Mouse (Mus musculus): ENCODE results near the gene Smcp. TPM values are rescaled to one million over a fixed set of nuclear protein-coding genes. Genes with fewer than 3 reads are reported as not detected.

The Smcp gene
- total and polyA plus RNA-seq, 3 experiments: 0.86 TPM; not detected in 2

DNA sequence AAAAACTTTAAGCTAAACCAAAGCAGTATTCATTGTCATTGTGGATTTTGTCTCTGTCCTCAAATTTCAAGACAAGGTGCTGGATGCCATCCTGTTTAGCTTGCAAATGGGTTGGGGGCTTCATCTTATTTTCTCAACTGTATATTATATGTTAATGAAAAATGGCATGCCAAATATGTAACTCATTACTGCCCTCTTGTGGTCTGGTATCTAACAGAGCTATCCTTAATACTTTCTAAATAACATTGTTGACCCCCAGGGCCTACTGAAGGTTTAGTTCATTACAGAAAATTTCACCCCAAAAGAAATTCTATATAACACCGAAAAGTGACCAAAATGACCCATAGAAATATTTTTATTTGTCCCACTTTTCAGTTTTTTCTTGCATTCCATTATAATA is 13.4 kb upstream of the Smcp start:
- Histone ChIP-seq H3K27me3 (ENCODE audit: control insufficient read depth, insufficient read depth, low read length) (no peaks in the 10 kb centered on the region), H3K79me2 (replicated peaks; ENCODE audit: control insufficient read depth, insufficient read depth, low read length) (no peaks in the 10 kb centered on the region), H3K4me3 (no peak overlapping the region), H3K36me3 (ENCODE audit: control insufficient read depth, insufficient read depth, low read length) (no peaks in the 10 kb centered on the region), H3K9ac (ENCODE audit: low read depth, low read length) (no peak overlapping the region), H3K27ac (no peak overlapping the region), H3K4me1 (ENCODE audit: control insufficient read depth, insufficient read depth, low read length) (no peaks in the 10 kb centered on the region)
- WGBS: 38% methylated on average over 1 of the region's 1 CpGs
- intact Hi-C loops (cut with DNase I): loop anchor here (10.0 kb wide), 1 partner anchor 447 kb away; no protein-coding TSS in a partner anchor
- peak; percentile 60 for TF ChIP-seq CTCF (IDR thresholded peaks at IDR 0.05)
- no peak for TF ChIP-seq POLR2A (IDR thresholded peaks at IDR 0.05; ENCODE audit: insufficient read depth, low read depth, low read length)
- no peak for DNase-seq

GRCm38 (mm10) chr3:92600456-92600855 is 11.7 kb upstream of the Smcp start:
- intact Hi-C loops (cut with DNase I): loop anchor here (10.0 kb wide), 1 partner anchor 446 kb away; no protein-coding TSS in a partner anchor
- 50% methylated on average over 1 of the region's 1 CpGs for whole genome bisulfite sequencing

GRCm38 (mm10) chr3:92599973-92600372 is 11.2 kb upstream of the Smcp start:
- DNase-seq: no peak
- Histone ChIP-seq H3K27me3 (ENCODE audit: control insufficient read depth, insufficient read depth, low read length) (no peaks in the 10 kb centered on the region), H3K36me3 (ENCODE audit: control insufficient read depth, insufficient read depth, low read length) (no peaks in the 10 kb centered on the region), H3K79me2 (replicated peaks; ENCODE audit: control insufficient read depth, insufficient read depth, low read length) (no peaks in the 10 kb centered on the region), H3K9ac (ENCODE audit: low read depth, low read length) (no peak overlapping the region), H3K4me3 (no peak overlapping the region), H3K27ac (no peak overlapping the region), H3K4me1 (ENCODE audit: control insufficient read depth, insufficient read depth, low read length) (no peaks in the 10 kb centered on the region)
- intact Hi-C loops (cut with DNase I): loop anchor here (10.0 kb wide), 1 partner anchor 445 kb away; no protein-coding TSS in a partner anchor
- TF ChIP-seq EP300 (IDR thresholded peaks at IDR 0.05; ENCODE audit: insufficient read depth, low read depth, low read length) (no peak), CTCF (IDR thresholded peaks at IDR 0.05) (no peak), POLR2A (IDR thresholded peaks at IDR 0.05; ENCODE audit: insufficient read depth, low read depth, low read length) (no peak)

More at GRCm38 (mm10) chr3:92600456-92600855, 11.7 kb upstream of the Smcp start:
- Histone ChIP-seq H3K79me2 (replicated peaks; ENCODE audit: control insufficient read depth, insufficient read depth, low read length) (no peaks in the 10 kb centered on the region), H3K9ac (ENCODE audit: low read depth, low read length) (no peak overlapping the region), H3K27me3 (ENCODE audit: control insufficient read depth, insufficient read depth, low read length) (no peaks in the 10 kb centered on the region), H3K27ac (no peak overlapping the region), H3K4me1 (ENCODE audit: control insufficient read depth, insufficient read depth, low read length) (no peaks in the 10 kb centered on the region), H3K36me3 (ENCODE audit: control insufficient read depth, insufficient read depth, low read length) (no peaks in the 10 kb centered on the region), H3K4me3 (no peak overlapping the region)
- no peak for DNase-seq
- no peak for TF ChIP-seq CTCF (IDR thresholded peaks at IDR 0.05)
- TF ChIP-seq POLR2A (IDR thresholded peaks at IDR 0.05; ENCODE audit: insufficient read depth, low read depth, low read length): no peak
- no peak for TF ChIP-seq EP300 (IDR thresholded peaks at IDR 0.05; ENCODE audit: insufficient read depth, low read depth, low read length)

DNA sequence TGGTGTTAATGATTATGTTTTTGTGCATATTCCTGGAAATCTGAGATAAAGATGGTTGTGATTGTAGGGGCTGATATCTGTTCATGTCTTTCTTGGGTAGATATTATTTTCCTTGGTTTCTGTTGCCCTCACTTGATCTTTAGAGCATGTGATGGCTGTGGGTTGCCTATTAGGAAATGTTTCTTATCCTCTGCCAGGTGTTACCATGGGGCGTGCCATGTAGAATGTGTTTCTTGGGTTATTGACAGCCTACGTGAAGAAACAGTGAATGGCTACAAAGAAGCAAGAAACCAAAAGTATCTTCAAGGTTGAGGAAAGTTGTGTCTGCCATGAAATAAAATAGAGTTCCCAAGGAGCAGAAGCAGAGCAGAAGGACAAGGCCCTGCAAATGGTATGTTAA is 9.6 kb upstream of the Smcp start:
- 80% methylated on average over 2 of the region's 2 CpGs for WGBS
- intact Hi-C loops (cut with DNase I): no loop called here

DNA sequence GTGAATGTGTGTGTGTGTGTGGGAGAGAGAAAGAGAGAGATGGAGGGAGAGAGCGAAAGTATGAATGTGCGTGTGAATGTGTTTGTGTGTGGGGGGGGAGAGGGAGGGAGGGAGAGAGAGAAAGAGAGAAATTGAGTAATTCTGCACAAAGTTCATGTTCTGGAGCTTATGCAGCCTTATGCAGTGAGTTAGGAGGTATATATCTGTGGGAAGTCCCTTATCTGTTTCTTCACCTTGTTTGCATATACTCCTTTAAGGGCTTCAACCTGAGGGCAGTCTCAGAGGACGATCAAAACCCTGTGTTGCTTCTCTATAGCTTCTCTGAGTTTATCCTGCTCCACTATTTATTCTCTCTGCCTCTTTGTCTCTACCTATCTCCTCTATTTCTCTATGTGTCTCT is 1.6 kb downstream of the Smcp start:
- WGBS: 61% methylated on average over 3 of the region's 3 CpGs
- Histone ChIP-seq H3K36me3 (ENCODE audit: control insufficient read depth, insufficient read depth, low read length) (no peaks in the 10 kb centered on the region), H3K4me3 (no peak overlapping the region), H3K4me1 (ENCODE audit: control insufficient read depth, insufficient read depth, low read length) (no peaks in the 10 kb centered on the region), H3K27me3 (ENCODE audit: control insufficient read depth, insufficient read depth, low read length) (no peaks in the 10 kb centered on the region), H3K79me2 (replicated peaks; ENCODE audit: control insufficient read depth, insufficient read depth, low read length) (no peaks in the 10 kb centered on the region), H3K27ac (no peak overlapping the region), H3K9ac (ENCODE audit: low read depth, low read length) (no peak overlapping the region)
- DNase-seq: no peak
- TF ChIP-seq CTCF (IDR thresholded peaks at IDR 0.05) (no peak), EP300 (IDR thresholded peaks at IDR 0.05; ENCODE audit: insufficient read depth, low read depth, low read length) (no peak), POLR2A (IDR thresholded peaks at IDR 0.05; ENCODE audit: insufficient read depth, low read depth, low read length) (no peak)
- intact Hi-C loops (cut with DNase I): no loop called here

More for the DNA sequence above, 9.6 kb upstream of the Smcp start:
- H3K79me2 ChIP-seq (replicated peaks; ENCODE audit: control insufficient read depth, insufficient read depth, low read length): no peaks in the 10 kb centered on the region
- H3K27me3 ChIP-seq (ENCODE audit: control insufficient read depth, insufficient read depth, low read length): no peaks in the 10 kb centered on the region
- no peaks in the 10 kb centered on the region for H3K36me3 ChIP-seq (ENCODE audit: control insufficient read depth, insufficient read depth, low read length)
- no peak overlapping the region for H3K9ac ChIP-seq (ENCODE audit: low read depth, low read length)
- H3K27ac ChIP-seq: no peak overlapping the region
- TF ChIP-seq CTCF (IDR thresholded peaks at IDR 0.05) (no peak), POLR2A (IDR thresholded peaks at IDR 0.05; ENCODE audit: insufficient read depth, low read depth, low read length) (no peak), EP300 (IDR thresholded peaks at IDR 0.05; ENCODE audit: insufficient read depth, low read depth, low read length) (no peak)
- no peak overlapping the region for H3K4me3 ChIP-seq
- no peak for DNase-seq
- no peaks in the 10 kb centered on the region for H3K4me1 ChIP-seq (ENCODE audit: control insufficient read depth, insufficient read depth, low read length)

DNA sequence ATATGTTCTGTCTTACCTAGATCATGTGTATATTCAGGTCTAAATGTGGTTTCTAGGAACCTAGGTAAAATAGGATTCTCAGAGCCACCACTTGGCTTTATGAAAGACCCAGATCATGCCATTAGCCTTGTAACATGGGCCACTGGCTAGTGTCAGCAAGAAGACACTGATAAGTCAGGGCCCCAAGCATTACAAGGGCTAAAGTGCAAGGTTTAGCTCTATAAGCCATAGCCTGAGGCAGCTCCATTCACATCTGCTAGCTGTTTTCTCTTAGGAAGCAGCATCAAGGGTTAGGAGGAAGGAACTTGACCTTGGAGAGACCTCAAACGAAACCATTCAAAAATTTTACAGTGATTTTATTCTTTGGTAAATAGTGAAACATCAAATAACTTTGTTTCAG is 3.7 kb downstream of the Smcp start:
- Histone ChIP-seq H3K27me3 (ENCODE audit: control insufficient read depth, insufficient read depth, low read length) (no peaks in the 10 kb centered on the region), H3K9ac (ENCODE audit: low read depth, low read length) (no peak overlapping the region), H3K36me3 (ENCODE audit: control insufficient read depth, insufficient read depth, low read length) (no peaks in the 10 kb centered on the region), H3K79me2 (replicated peaks; ENCODE audit: control insufficient read depth, insufficient read depth, low read length) (no peaks in the 10 kb centered on the region), H3K4me3 (no peak overlapping the region), H3K27ac (no peak overlapping the region), H3K4me1 (ENCODE audit: control insufficient read depth, insufficient read depth, low read length) (no peaks in the 10 kb centered on the region)
- TF ChIP-seq POLR2A (IDR thresholded peaks at IDR 0.05; ENCODE audit: insufficient read depth, low read depth, low read length) (no peak), CTCF (IDR thresholded peaks at IDR 0.05) (no peak), EP300 (IDR thresholded peaks at IDR 0.05; ENCODE audit: insufficient read depth, low read depth, low read length) (no peak)
- intact Hi-C loops (cut with DNase I): no loop called here
- WGBS: 40% methylated on average over 1 of the region's 1 CpGs
- DNase-seq: no peak
